Mouse (Mus musculus): ENCODE data around the gene 2300002M23Rik.

The 2300002M23Rik gene

DNA sequence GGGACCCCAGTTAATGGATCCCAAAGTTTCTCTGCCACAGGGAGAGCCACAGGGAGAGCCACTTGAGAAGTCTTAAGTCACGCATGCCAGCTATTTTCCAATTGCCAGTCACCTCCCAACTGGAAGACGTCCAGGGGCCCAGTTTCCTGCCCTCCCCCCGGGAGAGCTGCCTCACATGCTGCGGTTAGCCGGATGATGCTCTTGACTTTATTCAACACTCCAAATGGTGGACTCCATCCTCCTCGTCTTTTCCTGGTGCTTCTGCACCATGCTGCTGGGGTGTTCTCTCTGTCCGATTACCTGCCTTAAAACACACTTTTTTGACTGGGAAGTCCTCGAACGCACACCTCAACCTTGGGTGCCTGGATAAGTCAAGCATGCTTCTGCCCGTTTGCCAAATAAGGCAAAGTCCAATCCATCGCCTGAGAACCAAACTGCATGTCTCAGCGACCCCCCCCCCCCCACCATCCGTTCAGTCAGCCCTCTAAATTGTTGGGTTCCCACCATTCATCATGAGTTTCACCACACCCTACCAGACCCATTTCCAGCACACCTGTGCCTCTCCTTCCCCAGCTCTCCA is 11.0 kb upstream of the 2300002M23Rik start:
- no peak for DNase-seq (ENCODE audit: extremely low read depth, low read depth)

DNA sequence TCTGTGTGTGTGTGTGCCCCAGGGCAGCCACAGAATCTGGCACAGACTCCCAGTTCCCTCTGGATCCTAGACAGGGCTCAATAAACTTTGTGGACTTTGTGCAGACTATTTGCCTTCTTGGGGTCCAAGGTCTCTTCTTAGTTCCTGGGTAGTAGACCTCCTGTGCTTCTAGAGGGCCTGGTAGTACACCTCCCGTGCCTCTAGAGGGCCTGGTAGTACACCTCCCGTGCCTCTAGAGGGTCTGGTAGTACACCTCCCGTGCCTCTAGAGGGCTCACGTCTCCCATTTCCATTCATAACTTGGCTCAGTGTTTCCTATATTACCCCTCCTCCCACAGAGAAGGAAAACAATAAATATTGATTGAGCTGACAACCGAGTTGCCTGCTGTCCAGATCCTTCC is 10.4 kb upstream of the 2300002M23Rik start:
- DNase-seq (ENCODE audit: extremely low read depth, low read depth): peak; percentile 44

DNA sequence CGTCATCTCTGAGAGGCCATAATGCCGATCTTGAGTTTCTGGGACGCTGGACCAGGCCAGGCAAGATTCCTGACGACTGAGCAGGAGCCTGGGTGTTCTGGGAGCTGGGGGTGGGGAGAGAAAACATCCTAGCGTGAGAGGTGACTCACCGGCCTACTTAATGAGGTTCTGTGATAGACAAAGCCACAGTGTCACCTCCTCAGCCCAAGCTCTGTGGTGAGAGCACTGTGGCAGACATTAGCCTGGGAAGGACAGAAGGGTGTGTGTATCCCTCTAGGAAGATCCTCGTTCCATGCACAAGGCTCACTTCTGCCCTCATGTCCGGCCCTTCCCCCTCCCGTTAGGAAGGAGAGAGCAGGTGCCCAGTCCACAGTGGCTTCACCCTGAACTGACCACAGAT is 9.9 kb upstream of the 2300002M23Rik start:
- DNase-seq (ENCODE audit: extremely low read depth, low read depth): no peak

DNA sequence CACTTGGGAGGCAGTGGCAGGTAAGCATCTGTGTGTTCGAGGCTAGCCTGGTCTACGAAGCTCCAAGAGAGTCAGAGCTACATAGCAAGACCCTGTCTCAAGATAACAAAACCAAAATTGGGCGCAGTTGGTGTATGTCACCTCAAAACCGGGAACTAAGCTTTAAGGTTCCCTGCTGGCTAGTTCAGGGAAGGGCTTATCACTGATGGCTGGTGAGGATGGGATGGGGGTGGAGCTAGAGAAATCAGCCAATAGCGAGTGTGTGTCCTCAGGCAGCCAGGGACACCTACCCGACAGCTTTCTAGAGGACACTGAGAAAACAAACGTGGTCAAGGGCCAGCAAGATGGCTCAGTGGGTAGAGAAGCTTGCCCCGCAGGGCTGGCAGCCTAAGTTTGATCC is 9.0 kb upstream of the 2300002M23Rik start:
- peak; percentile 64 for DNase-seq (ENCODE audit: extremely low read depth, low read depth)

DNA sequence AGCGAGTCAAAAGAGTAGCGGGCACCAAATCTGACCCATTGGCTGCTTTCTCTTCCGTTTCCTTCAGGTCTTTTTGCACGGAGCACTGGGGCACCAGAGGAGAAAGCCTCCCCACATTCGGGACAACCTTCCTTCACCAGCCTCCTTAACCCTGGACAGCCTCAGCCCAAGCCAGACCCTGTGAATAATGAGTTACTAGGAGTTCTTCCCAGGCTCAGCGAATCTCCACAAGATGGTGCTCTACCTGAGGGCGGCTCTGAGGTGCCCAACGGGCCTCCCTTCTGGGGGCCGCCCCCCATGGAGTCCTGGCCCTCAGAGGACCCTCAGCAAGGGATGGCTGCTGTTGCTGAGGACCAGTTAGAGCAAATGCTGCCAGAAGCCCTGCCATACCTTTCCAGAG is 517 bp downstream of the 2300002M23Rik start:
- DNase-seq (ENCODE audit: extremely low read depth, low read depth): no peak

DNA sequence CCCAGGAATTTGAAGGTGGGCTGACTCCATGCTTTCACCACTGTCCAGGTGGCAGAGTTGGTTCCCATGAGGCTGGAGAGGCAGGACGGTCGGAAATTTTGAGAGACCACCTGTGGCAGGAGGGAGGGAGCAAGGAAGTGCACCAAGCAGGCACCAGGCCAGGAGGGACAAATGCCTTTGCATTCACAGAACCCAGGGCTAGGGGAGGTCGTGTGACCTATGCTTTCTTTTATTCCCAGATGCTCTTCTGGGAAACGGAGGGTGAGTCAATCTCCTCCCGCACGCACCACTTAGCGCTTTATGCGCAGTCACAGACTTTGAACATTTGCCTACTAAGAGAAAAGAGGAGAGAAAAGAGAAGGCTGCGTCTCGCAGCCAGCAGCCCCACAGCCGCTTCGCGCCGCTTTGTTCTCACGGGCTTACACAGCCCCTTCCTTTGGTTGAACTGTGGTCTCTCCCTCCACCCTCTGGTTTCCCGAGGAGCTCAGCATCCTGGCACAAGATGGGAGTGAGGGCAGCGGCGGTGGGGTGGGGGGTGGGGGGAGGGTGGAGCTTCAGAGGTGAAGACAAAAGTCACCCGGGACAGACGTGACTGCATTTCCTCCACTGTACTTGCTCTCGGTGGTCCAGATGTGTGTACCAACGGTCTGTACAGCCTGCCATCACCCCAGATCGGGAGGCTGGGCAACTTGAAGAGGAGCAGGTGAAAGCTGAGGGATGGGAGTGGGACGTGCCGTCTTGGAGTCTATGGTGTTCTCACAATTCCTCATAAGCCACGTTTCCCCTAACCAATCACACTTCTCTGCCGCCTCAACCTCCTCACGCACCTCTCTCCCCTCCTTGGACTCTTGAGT is 2.1 kb downstream of the 2300002M23Rik start:
- DNase-seq (ENCODE audit: extremely low read depth, low read depth): no peak

DNA sequence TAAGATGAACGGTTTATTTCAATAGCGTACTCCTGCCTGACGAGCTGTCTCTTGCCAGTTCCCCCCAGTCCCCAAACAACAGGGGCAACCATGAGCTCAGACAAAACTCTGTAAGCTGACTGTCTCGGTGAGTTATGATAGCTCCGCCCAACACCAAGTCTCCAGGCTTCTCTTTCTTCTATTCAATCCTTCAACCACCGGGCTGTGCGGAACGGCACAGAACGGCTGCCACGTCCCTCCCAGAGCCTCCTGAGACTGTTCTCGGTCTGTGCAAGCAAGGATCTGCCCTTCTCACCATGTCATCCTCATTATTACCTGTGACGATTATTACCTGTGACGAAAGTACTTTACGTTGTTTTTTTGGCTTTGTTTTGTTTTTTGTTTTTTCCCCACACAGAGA is 3.6 kb downstream of the 2300002M23Rik start:
- no peak for DNase-seq (ENCODE audit: extremely low read depth, low read depth)

DNA sequence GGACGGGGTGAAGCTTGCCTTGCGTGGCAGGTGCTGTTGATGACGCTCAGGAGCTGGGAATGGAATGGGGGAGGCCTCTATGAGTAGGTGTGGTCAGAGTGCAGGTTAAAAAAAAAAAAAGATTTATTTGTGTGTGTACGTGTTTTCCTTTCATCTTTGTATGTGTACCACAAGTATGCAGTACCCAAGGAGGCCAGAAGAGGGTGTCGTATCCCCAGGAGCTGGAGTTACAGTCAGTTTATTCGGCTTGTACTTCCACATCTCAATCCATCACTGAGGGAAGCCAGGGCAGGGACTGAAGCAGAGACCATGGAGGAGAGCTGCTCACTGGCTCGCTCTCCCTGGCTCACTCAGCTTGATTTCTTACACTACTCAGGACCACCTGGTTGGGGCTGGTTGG is 4.2 kb downstream of the 2300002M23Rik start:
- DNase-seq (ENCODE audit: extremely low read depth, low read depth): no peak

DNA sequence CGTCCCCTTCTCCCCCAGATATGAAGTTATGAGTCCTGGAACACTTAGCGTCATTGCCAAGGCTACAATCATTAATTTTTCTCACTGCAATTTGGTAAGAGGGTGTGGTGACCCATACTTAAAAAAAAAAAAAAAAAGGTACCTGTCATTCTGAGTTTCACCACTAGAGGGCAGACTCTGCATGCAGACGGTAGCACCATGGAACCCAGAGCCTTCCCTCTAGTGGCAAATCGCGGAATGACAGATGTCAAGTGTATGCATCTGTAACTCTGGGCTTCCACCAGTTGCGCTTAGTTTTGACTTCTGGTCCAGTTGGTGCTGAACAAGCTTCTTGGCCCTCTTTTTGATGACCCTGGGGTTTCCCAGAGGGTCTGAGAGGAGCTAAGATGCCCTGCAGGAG is 11.0 kb downstream of the 2300002M23Rik start:
- peak; percentile 62 for DNase-seq (ENCODE audit: extremely low read depth, low read depth)

DNA sequence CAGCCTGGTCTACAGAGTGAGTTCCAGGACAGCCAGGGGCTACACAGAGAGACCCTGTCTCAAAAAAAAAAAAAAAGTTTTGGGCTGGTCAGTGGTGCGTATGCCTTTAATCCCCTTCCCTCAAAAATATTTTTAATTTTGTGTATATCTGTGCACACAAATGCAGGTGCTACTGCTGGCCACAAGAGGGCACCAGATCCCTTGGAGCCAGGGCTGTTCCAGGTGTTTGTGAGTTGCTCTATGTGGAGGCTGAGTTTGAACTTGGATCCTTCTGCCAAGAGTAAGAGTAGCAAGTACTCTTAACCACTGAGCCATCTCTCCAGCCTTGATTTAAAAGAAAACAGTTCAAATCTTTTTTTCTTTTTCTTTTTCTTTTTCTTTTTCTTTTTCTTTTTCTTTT is 15.7 kb downstream of the 2300002M23Rik start:
- DNase-seq (ENCODE audit: extremely low read depth, low read depth): no peak

DNA sequence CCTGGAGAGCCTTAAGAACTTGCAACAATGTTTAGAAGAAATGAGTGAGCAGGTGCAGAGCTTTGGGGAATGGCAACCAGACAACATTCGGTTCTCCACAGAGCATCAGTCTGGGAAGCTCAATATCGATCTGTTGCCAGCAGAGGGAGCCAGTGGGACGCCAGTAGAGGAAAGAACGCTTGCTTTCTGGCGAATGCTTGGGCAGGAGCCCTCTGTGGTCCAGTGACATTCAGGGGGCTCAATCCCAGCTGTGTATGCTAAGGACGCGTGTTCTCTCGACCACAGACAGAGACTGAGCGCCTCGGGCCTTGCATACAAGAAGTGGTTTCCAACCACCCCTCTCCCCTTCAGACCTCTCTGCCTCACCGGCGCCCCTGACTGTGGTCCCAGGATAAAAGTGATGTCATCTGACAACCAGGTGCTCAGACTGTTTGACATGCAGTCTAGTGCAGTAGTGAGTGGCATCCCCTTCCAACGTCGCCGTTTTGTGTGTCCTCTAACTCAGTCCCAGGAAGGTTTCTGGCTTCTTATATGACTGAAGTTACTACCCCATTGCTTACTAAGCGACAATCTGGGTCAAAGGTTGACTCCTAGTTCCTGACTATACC is 17.2 kb downstream of the 2300002M23Rik start:
- peak; percentile 40 for DNase-seq (ENCODE audit: extremely low read depth, low read depth)

DNA sequence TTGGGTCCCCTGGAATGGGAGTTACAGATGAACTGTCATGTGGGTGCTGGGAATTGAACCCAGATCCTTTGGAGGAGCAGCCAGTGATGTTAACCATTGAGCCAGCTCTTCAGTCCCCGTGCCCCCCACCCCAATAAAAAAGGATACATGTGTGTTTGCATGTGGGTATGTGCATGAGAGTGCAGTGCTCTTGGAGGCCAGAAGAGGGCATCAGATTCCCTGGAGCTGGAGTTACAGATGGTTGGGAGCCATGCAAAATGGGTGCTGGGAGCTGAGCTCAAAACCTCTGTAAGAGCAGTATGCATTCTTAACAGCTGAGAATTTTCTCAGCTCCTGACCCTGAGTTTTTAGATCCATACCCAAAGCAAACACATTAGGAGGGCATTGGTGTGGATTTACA is 20.0 kb downstream of the 2300002M23Rik start:
- no peak for DNase-seq (ENCODE audit: extremely low read depth, low read depth)

DNA sequence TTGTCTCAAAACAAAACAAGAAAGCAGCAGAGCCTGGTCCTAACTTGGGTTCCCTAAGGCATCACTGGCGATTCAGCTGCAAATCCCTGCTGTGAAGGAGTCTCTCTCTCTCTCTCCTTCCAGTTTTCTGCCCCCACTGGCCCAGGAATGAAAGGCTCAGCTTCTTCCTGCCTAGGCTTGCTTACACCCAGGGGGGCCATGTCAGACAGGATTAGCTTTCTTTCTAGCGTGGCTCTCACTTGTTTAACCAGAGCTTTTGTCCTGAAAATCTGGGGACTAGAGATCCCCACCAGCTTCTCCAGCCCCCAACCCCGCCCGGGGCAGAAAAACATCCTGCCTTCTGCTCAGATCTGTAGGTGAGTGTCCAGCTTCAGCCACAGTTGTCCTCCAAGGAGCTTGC is 21.1 kb downstream of the 2300002M23Rik start:
- no peak for DNase-seq (ENCODE audit: extremely low read depth, low read depth)

DNA sequence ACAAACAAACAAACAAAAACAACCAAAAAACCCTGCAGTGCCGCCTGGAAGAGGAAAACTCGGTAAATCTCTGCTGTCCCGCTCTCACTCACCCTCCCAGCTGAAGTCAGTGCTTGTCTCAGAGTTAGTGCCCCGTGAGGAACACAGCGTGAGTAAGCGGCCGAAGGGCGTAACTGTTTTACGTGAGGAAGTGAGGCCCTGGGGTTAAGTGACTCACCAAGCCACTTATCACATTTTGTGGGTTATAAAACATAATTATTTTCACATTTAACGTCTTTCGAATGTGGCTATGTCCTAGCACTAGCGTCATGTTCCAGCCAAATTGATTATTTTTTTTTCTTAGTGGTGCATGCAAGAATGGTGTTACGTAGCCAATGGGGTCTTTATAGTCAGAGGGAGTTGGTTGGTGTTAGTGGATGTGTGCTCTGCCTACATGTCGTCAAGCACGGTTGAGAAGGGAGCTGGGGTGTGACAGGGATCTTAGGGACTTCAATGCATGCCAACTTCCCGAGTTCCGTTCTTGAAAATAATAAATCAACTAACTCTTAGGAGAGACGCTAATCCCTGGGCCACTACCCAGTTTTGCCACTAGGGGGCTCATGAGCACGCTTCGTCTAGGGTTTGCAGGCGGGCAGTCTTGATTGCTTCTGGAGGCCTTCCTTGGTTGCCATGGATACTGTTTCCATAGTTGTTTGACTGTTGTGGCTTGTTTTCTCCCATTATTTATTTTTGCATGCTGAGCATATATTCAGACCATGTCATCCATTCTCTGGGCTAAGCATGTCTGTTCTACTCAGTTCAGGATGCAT is 23.4 kb downstream of the 2300002M23Rik start:
- peak; percentile 66 for DNase-seq (ENCODE audit: extremely low read depth, low read depth)

DNA sequence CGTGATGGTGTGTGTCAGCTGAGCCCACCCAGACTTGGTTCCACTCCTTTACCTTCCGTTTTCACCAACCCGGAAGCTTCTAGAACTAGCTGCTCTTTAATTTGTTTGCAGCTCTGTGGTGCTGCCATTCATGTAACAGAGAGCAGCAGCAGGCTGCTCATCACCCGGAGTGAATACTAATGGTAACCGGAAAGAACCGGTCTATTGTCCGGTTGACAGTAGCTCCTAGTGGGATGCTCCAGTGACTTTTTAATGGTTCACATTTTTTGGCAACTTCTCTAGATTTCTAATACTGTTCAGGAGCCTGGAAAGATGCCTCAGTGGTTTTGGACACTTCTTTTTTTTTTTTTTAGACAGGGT is 23.9 kb downstream of the 2300002M23Rik start:
- DNase-seq (ENCODE audit: extremely low read depth, low read depth): no peak

DNA sequence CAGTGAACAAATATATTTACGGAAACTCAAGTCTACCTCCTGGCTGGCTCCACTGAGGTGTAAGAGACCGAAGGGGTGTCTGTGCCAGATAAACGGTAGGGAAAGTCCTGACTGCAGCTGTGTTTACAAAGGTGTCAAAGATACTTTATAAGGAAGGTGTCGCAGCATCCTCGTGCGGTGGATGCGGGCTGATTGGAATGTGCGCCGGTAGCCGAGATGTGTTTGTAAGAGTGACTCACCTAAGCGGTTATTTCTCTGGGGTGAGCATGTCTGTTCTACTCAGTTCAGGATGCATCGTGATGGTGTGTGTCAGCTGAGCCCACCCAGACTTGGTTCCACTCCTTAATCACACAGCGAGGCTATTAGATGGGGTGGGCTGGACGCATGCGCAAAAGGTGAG is 24.5 kb downstream of the 2300002M23Rik start:
- DNase-seq (ENCODE audit: extremely low read depth, low read depth): no peak

DNA sequence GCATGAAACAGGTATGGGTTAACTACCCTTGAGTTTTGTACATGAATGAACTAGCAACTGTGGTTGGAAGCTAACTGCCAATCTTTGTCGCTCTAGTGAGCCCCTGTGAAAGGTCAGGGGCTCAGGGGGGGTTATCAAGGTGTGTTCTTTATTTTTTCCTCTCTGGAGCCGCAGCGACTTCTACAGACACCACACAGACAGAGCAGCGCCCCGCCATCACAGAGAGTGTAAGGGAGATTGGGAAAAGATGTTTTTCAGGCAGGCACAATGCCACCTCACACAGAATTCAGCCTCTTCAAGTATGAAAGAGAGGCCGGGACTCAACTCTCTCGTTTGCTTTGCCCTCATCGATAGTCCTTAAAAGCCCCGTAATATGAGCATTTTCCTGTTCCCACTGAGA is 24.9 kb downstream of the 2300002M23Rik start:
- DNase-seq (ENCODE audit: extremely low read depth, low read depth): no peak

DNA sequence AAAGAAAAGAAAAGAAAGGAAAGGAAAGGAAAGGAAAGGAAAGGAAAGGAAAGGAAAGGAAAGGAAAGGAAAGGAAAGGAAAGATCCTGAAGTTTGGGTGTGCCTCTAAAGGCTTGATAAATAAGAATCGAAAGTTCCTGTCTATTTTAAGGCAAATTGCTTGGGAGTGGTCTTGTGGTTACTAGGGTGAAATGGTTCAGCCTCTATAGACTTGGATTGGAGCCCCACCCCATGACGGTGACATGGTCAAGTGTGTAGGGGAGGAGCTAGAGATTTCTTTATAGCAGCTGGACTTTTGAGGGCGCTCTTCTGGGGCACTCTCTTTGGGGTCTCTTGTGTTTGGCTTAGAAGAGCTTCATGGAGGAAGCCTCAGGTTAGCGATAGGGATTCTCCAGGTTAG is 26.5 kb downstream of the 2300002M23Rik start:
- DNase-seq (ENCODE audit: extremely low read depth, low read depth): no peak

DNA sequence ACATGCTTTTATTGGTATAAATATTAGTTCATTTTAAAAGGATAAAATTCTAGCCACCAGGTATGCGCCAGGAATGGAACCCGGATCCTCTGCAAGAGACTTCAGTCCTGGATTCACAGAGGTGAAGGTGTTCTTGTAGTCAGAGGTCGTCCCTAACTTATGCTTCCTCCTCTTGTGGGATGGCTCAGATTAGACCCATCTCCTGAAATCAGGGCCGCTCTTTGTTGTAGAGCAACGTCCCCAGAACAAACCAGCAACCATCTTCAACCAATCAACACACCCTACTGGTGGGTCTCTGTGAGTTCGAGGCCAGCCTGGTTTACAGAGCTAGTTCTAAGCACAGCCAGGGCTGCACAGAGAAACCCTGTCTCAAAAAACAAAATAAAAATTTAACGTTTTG is 27.2 kb downstream of the 2300002M23Rik start:
- no peak for DNase-seq (ENCODE audit: extremely low read depth, low read depth)

DNA sequence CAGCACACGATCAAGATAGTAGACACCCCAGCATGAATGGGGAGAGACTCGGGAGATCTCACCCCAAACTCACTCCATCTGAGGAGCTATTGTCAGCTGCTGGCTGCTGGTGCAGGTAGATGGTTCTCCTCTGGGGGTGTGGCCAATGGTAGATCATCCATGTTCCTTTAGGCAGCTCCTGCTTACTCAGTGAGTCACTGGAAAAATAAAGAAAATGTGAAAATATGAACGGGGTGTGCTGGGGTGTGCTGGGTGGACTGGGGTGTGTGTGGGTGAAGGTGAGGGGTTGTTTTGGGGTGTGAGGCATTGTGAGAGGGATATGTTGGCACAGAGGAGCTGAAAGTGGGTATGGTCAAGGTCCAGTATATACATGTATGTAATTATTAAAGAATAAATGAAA is 30.1 kb downstream of the 2300002M23Rik start:
- DNase-seq (ENCODE audit: extremely low read depth, low read depth): no peak

DNA sequence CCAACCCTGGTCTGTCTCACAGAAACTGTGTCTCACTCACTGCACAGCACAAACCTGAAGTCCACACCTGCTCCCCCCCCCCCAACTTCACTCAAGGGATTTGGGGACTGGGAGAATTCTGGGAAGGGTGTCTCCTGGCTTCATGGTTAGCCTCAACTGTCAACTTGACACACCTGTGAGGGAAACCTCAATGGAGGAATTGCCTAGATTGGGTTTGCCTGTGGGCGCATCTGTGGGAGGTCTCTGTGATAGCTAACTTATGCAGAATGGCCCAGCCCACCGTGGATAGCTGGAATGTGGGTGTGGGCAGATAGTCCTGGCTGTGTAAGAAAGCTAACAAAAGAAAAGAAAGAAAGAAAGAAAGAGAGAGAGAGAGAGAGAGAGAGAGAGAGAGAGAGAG is 34.0 kb downstream of the 2300002M23Rik start, which contains the start of gene Sfta2:
Sfta2 (plus strand) TSS at position 301 of the 400 bp plus-strand sequence.
- DNase-seq (ENCODE audit: extremely low read depth, low read depth): no peak

All from MEL-GATA-1-ER (cell line).